Mouse (Mus musculus) liver, postnatal 0 days (tissue): ENCODE data around the gene Hist1h2bg.
"Not testable (repeated sequence)": the region's sequence is repeated elsewhere in the genome, so short reads cannot be mapped to it uniquely, and the experiment has no call there.

Experiments used
- CTCF ChIP-seq: sonication (generic); IDR thresholded peaks from 2 replicates; pipeline ENCODE4 v1.5.1; 2016; ENCODE audit warnings: antibody characterized with exemption, low read depth
- EP300 ChIP-seq: IDR thresholded peaks from 2 replicates; pipeline ENCODE4 v1.6.1; 2016; ENCODE audit warnings: antibody characterized with exemption, low read depth, mild to moderate bottlenecking

DNA sequence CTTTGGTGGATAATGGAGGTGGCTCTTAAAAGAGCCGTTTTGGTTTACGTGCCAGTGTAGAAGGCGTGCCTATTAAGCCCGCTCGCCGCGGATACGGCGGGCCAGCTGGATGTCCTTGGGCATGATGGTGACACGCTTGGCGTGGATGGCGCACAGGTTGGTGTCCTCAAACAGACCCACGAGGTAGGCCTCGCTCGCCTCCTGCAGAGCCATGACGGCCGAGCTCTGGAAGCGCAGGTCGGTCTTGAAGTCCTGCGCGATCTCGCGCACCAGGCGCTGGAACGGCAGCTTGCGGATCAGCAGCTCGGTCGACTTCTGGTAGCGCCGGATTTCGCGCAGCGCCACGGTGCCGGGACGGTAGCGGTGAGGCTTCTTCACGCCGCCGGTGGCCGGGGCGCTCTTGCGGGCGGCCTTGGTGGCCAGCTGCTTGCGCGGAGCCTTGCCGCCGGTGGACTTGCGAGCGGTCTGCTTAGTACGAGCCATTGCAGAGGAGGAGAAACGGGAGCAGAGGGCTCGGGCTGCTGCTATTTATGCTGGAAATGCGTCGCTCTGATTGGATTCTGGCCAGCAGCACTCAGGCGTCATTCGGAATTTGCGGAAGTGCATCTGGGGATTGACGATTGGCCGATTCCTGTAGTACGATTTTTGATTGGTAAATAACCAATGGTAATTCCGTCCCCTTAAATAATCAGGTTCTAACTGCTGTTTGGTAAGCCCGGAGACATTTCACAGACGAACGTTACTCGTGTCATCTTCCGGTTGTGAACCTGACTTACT lies 9.1 kb upstream of the Hist1h2bg start, which contains the start of gene Hist1h3e:
- TF ChIP-seq CTCF, result not testable (repeated sequence)
- peak; percentile 80; the same call in 1 of the 2 replicates for TF ChIP-seq EP300
